In the genomic region with DNA sequence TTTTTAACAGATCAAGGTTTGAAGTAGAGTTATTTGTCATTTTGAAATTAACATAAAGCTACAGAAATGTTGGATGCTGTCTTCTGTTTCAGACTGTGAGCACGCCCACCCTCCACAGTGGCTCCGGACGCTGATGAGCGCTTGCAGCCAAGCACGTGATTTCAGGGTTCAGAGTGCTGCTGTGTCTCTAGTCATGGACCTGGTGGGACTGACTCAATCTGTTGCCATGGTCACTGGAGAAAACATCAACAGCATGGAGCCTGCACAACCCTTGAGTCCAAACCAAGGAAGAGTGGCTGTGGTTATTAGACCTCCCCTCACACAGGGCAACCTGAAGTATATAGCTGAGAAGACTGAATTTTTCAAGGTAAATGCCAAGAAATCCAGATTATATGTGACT, we compare ENCODE assay signal across 20 mouse cellular contexts. TPM values are rescaled to one million over a fixed set of nuclear protein-coding genes. Genes with fewer than 3 reads are reported as not detected.
A peak's percentile ranks its signal among the peaks of the same experiment; 100 is the strongest.
DNase-seq lines count a peak whose midpoint lies in the region; ATAC-seq and TF ChIP-seq lines count a peak whose summit lies in the region.
"Had no signal": no experiment of that assay in that cellular context is flagged by ENCODE, and none has a peak within 500 bp of the region (broad histone marks: within the 10 kb centered on the region; RNA-seq: fewer than 3 reads in every experiment).

No protein-coding gene starts in this region.

- peak; percentile 17 to 35 for DNase-seq in heart, adult 18-20 months
- DNase-seq in lung, postnatal 36 days, result peak; percentile 4
- no peak for DNase-seq in lung, adult 2 months
- DNase-seq in R1 (ENCODE audit: low read depth, low spot score), result peak; percentile 24
- DNase-seq in heart, postnatal 0 days (ENCODE audit: low spot score), result peak; percentile 8
- DNase-seq in thymus, adult 2 months, result no peak
- DNase-seq: cerebellum, adult 2 months; cerebellum, postnatal 36 days; kidney, adult 2 months; layer of hippocampus, adult 9-11 months; left cerebral cortex, postnatal 4 days; liver; right cerebral cortex, adult 18-20 months; thymus, postnatal 36 days had no signal

- TF ChIP-seq EP300 in heart, postnatal 0 days (IDR thresholded peaks at IDR 0.05; ENCODE audit: low read depth), result no peak

- H3K4me1 ChIP-seq in heart, embryonic 11.5 days (ENCODE audit: control insufficient read depth, insufficient read depth, low read length), result no peaks in the 10 kb centered on the region
- no peaks in the 10 kb centered on the region for H3K4me1 ChIP-seq in lung, adult 2 months (ENCODE audit: control insufficient read depth, insufficient read depth, low read length)
- H3K4me1 ChIP-seq in heart, postnatal 0 days (ENCODE audit: control insufficient read depth, insufficient read depth), result no peaks in the 10 kb centered on the region
- H3K4me1 ChIP-seq in hindbrain, embryonic 12.5 days, result no peaks in the 10 kb centered on the region
- H3K4me1 ChIP-seq in thymus, adult 2 months (replicated peaks; ENCODE audit: control insufficient read depth, insufficient read depth, low read length), result no peaks in the 10 kb centered on the region
- H3K4me1 ChIP-seq: embryonic facial prominence, embryonic 13.5 days had no signal

- no peak overlapping the region for H3K4me3 ChIP-seq in heart, embryonic 11.5 days (ENCODE audit: low read depth, low read length)
- no peak overlapping the region for H3K4me3 ChIP-seq in lung, adult 2 months (replicated peaks; ENCODE audit: extremely low read depth, low read depth, low read length)
- H3K4me3 ChIP-seq in heart, postnatal 0 days (ENCODE audit: low read depth, low read length), result no peak overlapping the region
- H3K4me3 ChIP-seq in hindbrain, embryonic 12.5 days, result no peak overlapping the region
- no peak overlapping the region for H3K4me3 ChIP-seq in thymus, adult 2 months (ENCODE audit: control insufficient read depth, insufficient read depth, low read length)
- H3K4me3 ChIP-seq: embryonic facial prominence, embryonic 13.5 days; left cerebral cortex, adult 2 months had no signal

- TF ChIP-seq POLR2A in lung, adult 2 months (IDR thresholded peaks at IDR 0.05; ENCODE audit: borderline replicate concordance, extremely low read depth, low read depth, low read length), result no peak
- no peak for TF ChIP-seq POLR2A in thymus, adult 2 months (IDR thresholded peaks at IDR 0.05; ENCODE audit: control insufficient read depth, extremely low read depth, insufficient read depth, low read length, poor library complexity)

- no peak; the same call in 1 of the 2 replicates for ATAC-seq in heart, embryonic 11.5 days (replicated peaks; ENCODE audit: insufficient number of reproducible peaks, low FRiP score, low TSS enrichment)
- ATAC-seq in heart, postnatal 0 days (ENCODE audit: insufficient read depth, low read depth), result peak; percentile 44; the same call in 1 of the 2 replicates
- no peak for ATAC-seq in hindbrain, embryonic 12.5 days (ENCODE audit: low FRiP score)
- ATAC-seq: forebrain, embryonic 16.5 days had no signal

- H3K9ac ChIP-seq in heart, embryonic 11.5 days (ENCODE audit: low read depth, low read length), result no peak overlapping the region
- no peak overlapping the region for H3K9ac ChIP-seq in heart, postnatal 0 days (replicated peaks; ENCODE audit: low read depth, low read length)
- H3K9ac ChIP-seq in hindbrain, embryonic 12.5 days, result no peak overlapping the region
- H3K9ac ChIP-seq: embryonic facial prominence, embryonic 13.5 days had no signal

- H3K36me3 ChIP-seq in heart, embryonic 11.5 days (ENCODE audit: control insufficient read depth, insufficient read depth, low read length), result peaks cover 9% of the 10 kb centered on the region
- peaks cover 60% of the 10 kb centered on the region for H3K36me3 ChIP-seq in heart, postnatal 0 days (replicated peaks; ENCODE audit: control insufficient read depth, insufficient read depth, low read length)
- H3K36me3 ChIP-seq in hindbrain, embryonic 12.5 days, result peaks cover 29% of the 10 kb centered on the region
- peaks cover 48% of the 10 kb centered on the region for H3K36me3 ChIP-seq in thymus, adult 2 months (ENCODE audit: control insufficient read depth, insufficient read depth, low read length)

- H3K27ac ChIP-seq in heart, embryonic 11.5 days (ENCODE audit: low read depth, low read length), result no peak overlapping the region
- no peak overlapping the region for H3K27ac ChIP-seq in heart, postnatal 0 days (ENCODE audit: low read depth)
- H3K27ac ChIP-seq in hindbrain, embryonic 12.5 days, result no peak overlapping the region
- H3K27ac ChIP-seq in thymus, adult 2 months (ENCODE audit: control insufficient read depth, insufficient read depth, low read length), result no peak overlapping the region
- H3K27ac ChIP-seq: embryonic facial prominence, embryonic 13.5 days; left cerebral cortex, adult 2 months had no signal

- TF ChIP-seq CTCF in lung, adult 2 months (IDR thresholded peaks at IDR 0.05; ENCODE audit: insufficient read depth, low read length), result no peak
- no peak for TF ChIP-seq CTCF in heart, postnatal 0 days (IDR thresholded peaks at IDR 0.05; ENCODE audit: low read depth)
- no peak for TF ChIP-seq CTCF in thymus, adult 2 months (IDR thresholded peaks at IDR 0.05; ENCODE audit: borderline replicate concordance, control insufficient read depth, extremely low read depth, insufficient read depth, low read length, poor library complexity)

- H3K4me2 ChIP-seq in heart, embryonic 11.5 days, result no peak overlapping the region
- no peak overlapping the region for H3K4me2 ChIP-seq in heart, postnatal 0 days (ENCODE audit: low read depth, low read length)
- no peak overlapping the region for H3K4me2 ChIP-seq in hindbrain, embryonic 12.5 days (replicated peaks)
- H3K4me2 ChIP-seq: embryonic facial prominence, embryonic 13.5 days had no signal

- H3K9me3 ChIP-seq in heart, embryonic 11.5 days (replicated peaks; ENCODE audit: control insufficient read depth, low read length), result no peaks in the 10 kb centered on the region
- no peaks in the 10 kb centered on the region for H3K9me3 ChIP-seq in heart, postnatal 0 days (replicated peaks; ENCODE audit: control insufficient read depth, low read length)
- H3K9me3 ChIP-seq in hindbrain, embryonic 12.5 days (replicated peaks), result no peaks in the 10 kb centered on the region
- H3K9me3 ChIP-seq: embryonic facial prominence, embryonic 13.5 days had no signal

- no peaks in the 10 kb centered on the region for H3K27me3 ChIP-seq in heart, embryonic 11.5 days (ENCODE audit: control insufficient read depth, insufficient read depth, low read length)
- no peaks in the 10 kb centered on the region for H3K27me3 ChIP-seq in heart, postnatal 0 days (ENCODE audit: control insufficient read depth, insufficient read depth, low read length)
- H3K27me3 ChIP-seq in hindbrain, embryonic 12.5 days, result no peaks in the 10 kb centered on the region
- H3K27me3 ChIP-seq in thymus, adult 2 months (ENCODE audit: control insufficient read depth, insufficient read depth, low read length), result no peaks in the 10 kb centered on the region
- H3K27me3 ChIP-seq: embryonic facial prominence, embryonic 13.5 days had no signal

- WGBS in heart, embryonic 11.5 days (ENCODE audit: insufficient replicate concordance), result 72% methylated on average over 5 of the region's 5 CpGs
- WGBS in lung, adult 2 months, result 87% methylated on average over 5 of the region's 5 CpGs
- WGBS in heart, postnatal 0 days, result 60% methylated on average over 5 of the region's 5 CpGs
- WGBS in hindbrain, embryonic 12.5 days, result 77% methylated on average over 5 of the region's 5 CpGs
- WGBS in thymus, adult 2 months, result 97% methylated on average over 5 of the region's 5 CpGs

RNA-seq across cellular contexts. Expression of a gene that starts 46.8 kb away (rescaled TPM):
- 10 to 100 TPM; 16.1 to 18.4 TPM for total RNA-seq in heart, adult 18-20 months (2021)
- 10.5 and 14.1 TPM in 2 replicates for polyA plus RNA-seq in heart, embryonic 11.5 days (2014; fragmentation: Nextera tagmentation; extraction: Ambion mirVana)
- polyA plus RNA-seq in lung, adult 2 months (2012; rRNA removed), result 9.0 and 13.3 TPM in 2 replicates
- total RNA-seq in heart, postnatal 0 days (2014; rRNA removed; ENCODE audit: low replicate concordance), result 21.3 and 23.1 TPM in 2 replicates
- polyA plus RNA-seq in heart, postnatal 0 days (2015; fragmentation: Nextera tagmentation; extraction: Ambion mirVana), result 7.1 and 8.2 TPM in 2 replicates
- polyA plus RNA-seq in hindbrain, embryonic 12.5 days (2016; fragmentation: Nextera tagmentation; extraction: Ambion mirVana), result 23.8 and 24.8 TPM in 2 replicates
- polyA plus RNA-seq in thymus, adult 2 months (2012; rRNA removed), result 17.3 and 19.7 TPM in 2 replicates

RNA-seq across cellular contexts. Expression of a gene that starts 49.0 kb away (rescaled TPM):
- 1 to 10 TPM; 1.7 to 1.9 TPM for total RNA-seq in heart, adult 18-20 months (2021)
- polyA plus RNA-seq in heart, embryonic 11.5 days (2014; fragmentation: Nextera tagmentation; extraction: Ambion mirVana), result 4.0 and 4.7 TPM in 2 replicates
- polyA plus RNA-seq in lung, adult 2 months (2012; rRNA removed), result 0.67 and 0.77 TPM in 2 replicates
- 1.7 and 5.7 TPM in 2 replicates for total RNA-seq in heart, postnatal 0 days (2014; rRNA removed; ENCODE audit: low replicate concordance)
- polyA plus RNA-seq in heart, postnatal 0 days (2015; fragmentation: Nextera tagmentation; extraction: Ambion mirVana), result 2.2 and 2.6 TPM in 2 replicates
- polyA plus RNA-seq in hindbrain, embryonic 12.5 days (2016; fragmentation: Nextera tagmentation; extraction: Ambion mirVana), result 6.4 and 8.0 TPM in 2 replicates
- 2.2 and 2.7 TPM in 2 replicates for polyA plus RNA-seq in thymus, adult 2 months (2012; rRNA removed)

RNA-seq across cellular contexts. Expression of a gene that starts 57.9 kb away (rescaled TPM):
- total RNA-seq in heart, adult 18-20 months (2021), result 1 to 10 TPM; 7.4 to 7.8 TPM
- polyA plus RNA-seq in heart, embryonic 11.5 days (2014; fragmentation: Nextera tagmentation; extraction: Ambion mirVana), result 26.6 and 27.4 TPM in 2 replicates
- polyA plus RNA-seq in lung, adult 2 months (2012; rRNA removed), result 4.4 and 7.7 TPM in 2 replicates
- 6.8 and 17.2 TPM in 2 replicates for total RNA-seq in heart, postnatal 0 days (2014; rRNA removed; ENCODE audit: low replicate concordance)
- polyA plus RNA-seq in heart, postnatal 0 days (2015; fragmentation: Nextera tagmentation; extraction: Ambion mirVana), result 11.9 and 12.1 TPM in 2 replicates
- 40.4 and 41.4 TPM in 2 replicates for polyA plus RNA-seq in hindbrain, embryonic 12.5 days (2016; fragmentation: Nextera tagmentation; extraction: Ambion mirVana)
- 3.5 and 4.5 TPM in 2 replicates for polyA plus RNA-seq in thymus, adult 2 months (2012; rRNA removed)

RNA-seq across cellular contexts. Expression of a gene that starts 58.1 kb away (rescaled TPM):
- under 1 TPM; 0.21 to 0.77 TPM for total RNA-seq in heart, adult 18-20 months (2021)
- 4.8 TPM in 2 replicates for polyA plus RNA-seq in heart, embryonic 11.5 days (2014; fragmentation: Nextera tagmentation; extraction: Ambion mirVana)
- 1.0 and 2.2 TPM in 2 replicates for polyA plus RNA-seq in lung, adult 2 months (2012; rRNA removed)
- total RNA-seq in heart, postnatal 0 days (2014; rRNA removed; ENCODE audit: low replicate concordance), result not detected in 2 replicates
- polyA plus RNA-seq in heart, postnatal 0 days (2015; fragmentation: Nextera tagmentation; extraction: Ambion mirVana), result 2.2 and 2.5 TPM in 2 replicates
- polyA plus RNA-seq in hindbrain, embryonic 12.5 days (2016; fragmentation: Nextera tagmentation; extraction: Ambion mirVana), result 5.0 and 5.1 TPM in 2 replicates
- polyA plus RNA-seq in thymus, adult 2 months (2012; rRNA removed), result 1.8 and 2.0 TPM in 2 replicates
- total RNA-seq: megakaryocyte-erythroid progenitor cell, adult 5-6 weeks had no signal

Comparison
In these comparisons a context has a peak if more than half of its experiments do, and no peak if none do; other contexts are left out.
1. DNase-seq: peak in heart, adult 18-20 months (2 of 2), lung, postnatal 36 days (single experiment), R1 (single experiment) and heart, postnatal 0 days (single experiment); none in lung, adult 2 months (single experiment) and thymus, adult 2 months (single experiment).